Mouse (Mus musculus): ENCODE results near the gene Slc6a6. TPM values are rescaled to one million over a fixed set of nuclear protein-coding genes. Genes with fewer than 3 reads are reported as not detected.

Gene Slc6a6
- polyA plus RNA-seq, 2 experiments, result 41.2 to 43.3 TPM

DNA sequence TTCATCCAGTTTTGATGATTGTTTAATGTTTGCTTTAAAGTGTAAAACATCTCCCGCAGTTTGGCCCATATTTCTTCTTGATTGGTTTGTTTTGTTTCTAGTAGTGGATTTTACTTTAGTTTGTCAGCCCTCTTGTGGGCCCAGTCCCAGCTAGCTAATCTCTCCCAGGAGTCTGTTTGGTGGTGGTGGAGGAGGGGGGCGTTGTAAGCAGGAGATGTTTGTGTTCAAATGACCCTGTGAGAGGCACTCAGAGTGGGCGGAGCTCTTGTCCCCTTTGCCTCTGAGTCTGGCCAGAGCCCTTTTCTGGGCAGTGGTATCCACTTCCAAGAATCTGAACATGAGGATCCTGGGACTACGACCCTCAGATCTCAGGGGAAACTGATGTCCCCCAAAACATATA, 60.0 kb downstream of the Slc6a6 start:
- ATAC-seq (ENCODE audit: low FRiP score, low read depth), result no peak
- no peak overlapping the region for H3K27ac ChIP-seq (replicated peaks; ENCODE audit: low read depth, low read length)
- DNase-seq (ENCODE audit: low spot score), result no peak

DNA sequence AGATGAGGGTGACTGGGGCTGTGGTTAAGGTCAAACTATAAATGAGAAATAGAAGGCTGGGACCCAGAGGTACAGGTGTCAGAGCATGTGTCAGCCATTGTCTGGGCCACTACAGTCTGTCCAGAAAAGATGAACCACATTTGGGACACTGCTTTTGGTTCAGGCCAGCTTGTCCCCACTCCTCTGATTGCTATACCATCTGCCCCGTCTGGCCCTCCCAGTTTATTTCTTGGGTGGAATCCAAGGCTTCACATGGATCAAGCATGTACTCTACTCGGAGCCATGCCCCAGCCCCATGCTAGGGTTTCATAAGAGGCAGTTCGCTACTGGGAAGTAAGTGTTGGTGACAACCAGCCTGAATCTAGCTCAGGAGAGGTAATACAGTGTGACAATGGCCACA, 61.4 kb downstream of the Slc6a6 start:
- ATAC-seq (ENCODE audit: low FRiP score, low read depth), result no peak
- H3K36me3 ChIP-seq (ENCODE audit: control insufficient read depth, insufficient read depth, low read length), result peaks cover 71% of the 10 kb centered on the region
- DNase-seq (ENCODE audit: low spot score), result no peak
- no peaks in the 10 kb centered on the region for H3K9me3 ChIP-seq (ENCODE audit: control insufficient read depth, low read length)
- TF ChIP-seq POLR2A (IDR thresholded peaks at IDR 0.05; ENCODE audit: borderline replicate concordance, extremely low read depth, insufficient read depth, insufficient read length), result no peak
- H3K4me3 ChIP-seq (replicated peaks; ENCODE audit: low read length), result no peak overlapping the region
- no peaks in the 10 kb centered on the region for H3K4me1 ChIP-seq (ENCODE audit: control insufficient read depth, insufficient read depth, low read length)
- 73% methylated on average over 3 of the region's 3 CpGs for WGBS
- no peaks in the 10 kb centered on the region for H3K27me3 ChIP-seq (ENCODE audit: control insufficient read depth, insufficient read depth, low read length)
- H3K27ac ChIP-seq (replicated peaks; ENCODE audit: low read depth, low read length), result no peak overlapping the region
- no peak overlapping the region for H3K4me2 ChIP-seq (replicated peaks; ENCODE audit: low read depth, low read length, severe bottlenecking)
- H3K9ac ChIP-seq (ENCODE audit: low read depth, low read length, severe bottlenecking), result no peak overlapping the region

More for the DNA sequence above, 60.0 kb downstream of the Slc6a6 start:
- H3K36me3 ChIP-seq (ENCODE audit: control insufficient read depth, insufficient read depth, low read length), result peaks cover 74% of the 10 kb centered on the region
- H3K4me2 ChIP-seq (replicated peaks; ENCODE audit: low read depth, low read length, severe bottlenecking), result no peak overlapping the region
- no peak overlapping the region for H3K9ac ChIP-seq (ENCODE audit: low read depth, low read length, severe bottlenecking)
- H3K4me1 ChIP-seq (ENCODE audit: control insufficient read depth, insufficient read depth, low read length), result no peaks in the 10 kb centered on the region
- 41% methylated on average over 4 of the region's 4 CpGs for WGBS
- no peaks in the 10 kb centered on the region for H3K27me3 ChIP-seq (ENCODE audit: control insufficient read depth, insufficient read depth, low read length)
- H3K4me3 ChIP-seq (replicated peaks; ENCODE audit: low read length), result no peak overlapping the region
- no peak for TF ChIP-seq POLR2A (IDR thresholded peaks at IDR 0.05; ENCODE audit: borderline replicate concordance, extremely low read depth, insufficient read depth, insufficient read length)
- H3K9me3 ChIP-seq (ENCODE audit: control insufficient read depth, low read length), result no peaks in the 10 kb centered on the region

DNA sequence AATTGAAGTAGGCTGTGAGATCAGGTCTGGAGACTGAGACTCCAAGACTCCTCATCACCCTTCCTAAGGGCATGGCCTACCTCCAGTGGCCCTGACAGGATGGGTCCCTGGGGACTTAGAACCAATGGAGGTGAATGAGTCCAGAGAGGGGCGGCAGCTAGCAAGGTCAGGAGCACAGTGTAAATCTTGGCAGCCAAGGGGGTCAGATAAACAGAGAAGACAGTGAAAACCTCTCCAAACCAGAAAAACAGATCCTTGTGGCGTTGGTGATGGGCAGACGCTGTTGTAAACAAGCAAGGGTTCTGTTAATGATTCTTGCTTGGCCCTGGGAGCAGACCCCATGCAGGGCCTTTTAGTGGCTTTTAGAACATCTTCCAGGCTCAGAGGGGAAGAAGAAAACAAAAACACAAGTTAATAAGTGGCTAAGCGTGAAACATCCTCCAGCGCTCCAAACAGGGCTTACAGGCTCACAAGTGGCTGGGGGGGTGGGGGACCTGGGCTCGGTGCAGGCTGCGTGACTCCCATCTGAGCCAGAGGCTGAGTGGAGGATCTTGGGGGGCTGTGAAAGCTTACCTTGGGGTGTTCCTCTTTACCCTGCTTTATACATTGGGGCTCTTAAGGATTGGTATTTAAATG, 62.2 kb downstream of the Slc6a6 start:
- DNase-seq (ENCODE audit: low spot score) (no peak), ATAC-seq (ENCODE audit: low FRiP score, low read depth) (no peak)
- Histone ChIP-seq H3K27ac (replicated peaks; ENCODE audit: low read depth, low read length) (no peak overlapping the region), H3K27me3 (ENCODE audit: control insufficient read depth, insufficient read depth, low read length) (no peaks in the 10 kb centered on the region), H3K36me3 (ENCODE audit: control insufficient read depth, insufficient read depth, low read length) (peaks cover 77% of the 10 kb centered on the region), H3K4me2 (replicated peaks; ENCODE audit: low read depth, low read length, severe bottlenecking) (no peak overlapping the region), H3K9me3 (ENCODE audit: control insufficient read depth, low read length) (no peaks in the 10 kb centered on the region), H3K9ac (ENCODE audit: low read depth, low read length, severe bottlenecking) (no peak overlapping the region), H3K4me3 (replicated peaks; ENCODE audit: low read length) (no peak overlapping the region), H3K4me1 (ENCODE audit: control insufficient read depth, insufficient read depth, low read length) (no peaks in the 10 kb centered on the region)
- TF ChIP-seq POLR2A (IDR thresholded peaks at IDR 0.05; ENCODE audit: borderline replicate concordance, extremely low read depth, insufficient read depth, insufficient read length), result no peak
- WGBS, result 74% methylated on average over 7 of the region's 7 CpGs

DNA sequence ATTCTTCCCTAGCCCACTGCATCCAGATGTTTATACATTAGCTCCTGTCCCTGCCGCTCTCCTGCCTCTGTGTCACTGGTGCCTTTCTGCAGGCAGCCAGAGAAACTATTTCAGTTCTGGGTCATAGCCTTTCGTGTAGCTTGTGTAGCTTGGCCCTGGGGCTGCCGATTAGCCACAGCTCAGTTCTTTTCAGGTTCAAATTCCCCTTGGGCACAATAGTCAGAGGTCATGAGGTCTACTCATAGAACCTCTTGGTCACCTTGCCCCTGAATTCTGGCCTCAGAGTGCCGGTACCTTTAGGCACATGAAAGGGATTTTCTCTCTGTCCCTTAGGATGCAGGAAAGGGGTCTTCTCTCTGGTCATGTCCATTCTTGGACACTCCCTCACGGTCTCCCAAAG, 62.9 kb downstream of the Slc6a6 start:
- H3K4me1 ChIP-seq (ENCODE audit: control insufficient read depth, insufficient read depth, low read length), result no peaks in the 10 kb centered on the region
- WGBS, result 88% methylated on average over 5 of the region's 5 CpGs
- H3K27me3 ChIP-seq (ENCODE audit: control insufficient read depth, insufficient read depth, low read length), result no peaks in the 10 kb centered on the region
- no peak overlapping the region for H3K4me2 ChIP-seq (replicated peaks; ENCODE audit: low read depth, low read length, severe bottlenecking)
- no peak overlapping the region for H3K9ac ChIP-seq (ENCODE audit: low read depth, low read length, severe bottlenecking)
- H3K36me3 ChIP-seq (ENCODE audit: control insufficient read depth, insufficient read depth, low read length), result peaks cover 77% of the 10 kb centered on the region
- DNase-seq (ENCODE audit: low spot score) (no peak), ATAC-seq (ENCODE audit: low FRiP score, low read depth) (no peak)
- TF ChIP-seq POLR2A (IDR thresholded peaks at IDR 0.05; ENCODE audit: borderline replicate concordance, extremely low read depth, insufficient read depth, insufficient read length), result no peak
- H3K9me3 ChIP-seq (ENCODE audit: control insufficient read depth, low read length), result no peaks in the 10 kb centered on the region
- H3K27ac ChIP-seq (replicated peaks; ENCODE audit: low read depth, low read length), result no peak overlapping the region
- no peak overlapping the region for H3K4me3 ChIP-seq (replicated peaks; ENCODE audit: low read length)

DNA sequence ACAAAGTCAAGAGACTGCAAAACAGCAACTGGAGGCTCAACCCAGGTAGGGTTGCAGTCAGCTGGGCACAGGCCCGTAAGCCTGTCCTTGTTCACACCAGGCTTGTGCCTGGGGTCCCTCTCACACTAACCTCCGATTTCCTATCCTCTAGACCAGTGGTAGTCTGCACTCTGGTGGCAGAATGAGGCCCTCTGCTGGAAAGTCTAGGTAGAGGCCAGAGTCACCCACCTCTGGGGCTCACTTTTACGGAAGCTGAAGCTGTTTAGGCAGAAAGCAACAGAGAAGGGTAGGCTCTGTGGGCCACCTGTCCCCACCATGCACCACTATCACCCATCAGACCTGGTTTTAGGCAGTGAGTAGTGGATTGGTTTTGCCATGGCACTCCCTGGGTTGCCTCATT, 67.1 kb downstream of the Slc6a6 start:
- ATAC-seq (ENCODE audit: low FRiP score, low read depth), result no peak
- no peak for TF ChIP-seq POLR2A (IDR thresholded peaks at IDR 0.05; ENCODE audit: borderline replicate concordance, extremely low read depth, insufficient read depth, insufficient read length)
- H3K27ac ChIP-seq (replicated peaks; ENCODE audit: low read depth, low read length), result no peak overlapping the region
- H3K4me1 ChIP-seq (ENCODE audit: control insufficient read depth, insufficient read depth, low read length), result no peaks in the 10 kb centered on the region
- DNase-seq (ENCODE audit: low spot score), result no peak
- peaks cover 81% of the 10 kb centered on the region for H3K36me3 ChIP-seq (ENCODE audit: control insufficient read depth, insufficient read depth, low read length)
- no peaks in the 10 kb centered on the region for H3K27me3 ChIP-seq (ENCODE audit: control insufficient read depth, insufficient read depth, low read length)
- no peaks in the 10 kb centered on the region for H3K9me3 ChIP-seq (ENCODE audit: control insufficient read depth, low read length)
- no peak overlapping the region for H3K9ac ChIP-seq (ENCODE audit: low read depth, low read length, severe bottlenecking)
- H3K4me3 ChIP-seq (replicated peaks; ENCODE audit: low read length), result no peak overlapping the region
- 78% methylated on average over 3 of the region's 3 CpGs for WGBS
- no peak overlapping the region for H3K4me2 ChIP-seq (replicated peaks; ENCODE audit: low read depth, low read length, severe bottlenecking)

Measured in limb, embryonic 14.5 days (tissue).